Comparison of ENCODE assay signal across 7 mouse cellular contexts in the genomic region with DNA sequence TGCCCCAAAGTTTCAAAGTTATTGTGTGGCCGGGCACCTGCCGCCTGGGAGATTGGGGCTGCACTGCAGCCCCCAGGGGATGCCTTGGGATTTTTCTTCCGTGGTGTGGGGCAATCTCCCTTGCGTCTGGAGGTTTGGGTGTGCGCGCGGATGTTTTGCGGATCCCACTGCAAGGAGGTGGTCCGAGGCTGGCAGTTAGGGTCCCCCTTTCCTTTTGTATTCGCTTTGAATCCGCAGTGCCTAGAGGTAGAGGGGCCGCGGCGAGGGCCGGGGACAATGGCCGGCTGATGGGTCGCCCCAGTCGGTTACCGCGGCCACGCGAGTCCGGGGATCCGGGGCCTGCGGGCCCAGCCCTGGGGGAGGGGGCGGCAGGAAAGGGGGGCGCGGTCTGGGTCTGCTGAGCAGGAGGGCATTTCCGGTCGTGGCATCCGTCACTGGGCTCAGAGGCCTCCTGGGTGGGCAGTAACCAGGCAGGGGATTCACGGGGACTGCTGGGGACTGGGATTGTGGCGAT. TPM values are rescaled to one million over a fixed set of nuclear protein-coding genes. Genes with fewer than 3 reads are reported as not detected.
A peak's percentile ranks its signal among the peaks of the same experiment; 100 is the strongest.
DNase-seq lines count a peak whose midpoint lies in the region; ATAC-seq lines count a peak whose summit lies in the region.

No protein-coding gene starts in this region.

- peak; percentile 52 for DNase-seq in gastrocnemius, postnatal 25 days
- peak; percentile 85 for DNase-seq in intestine, embryonic 14.5 days (ENCODE audit: low spot score)
- DNase-seq in spleen, postnatal 36 days (ENCODE audit: low spot score in 2 of 2), result peak; percentile 42 to 43

- peak overlapping the region; percentile 84 for H3K4me2 ChIP-seq in intestine, embryonic 14.5 days (ENCODE audit: low read length)
- peak overlapping the region; percentile 85 for H3K4me2 ChIP-seq in limb, embryonic 12.5 days
- peak overlapping the region; percentile 80 for H3K4me2 ChIP-seq in midbrain, embryonic 12.5 days (replicated peaks)

- H3K27me3 ChIP-seq in intestine, embryonic 14.5 days (replicated peaks; ENCODE audit: control insufficient read depth, insufficient read depth, low read length), result no peaks in the 10 kb centered on the region
- no peaks in the 10 kb centered on the region for H3K27me3 ChIP-seq in limb, embryonic 12.5 days
- H3K27me3 ChIP-seq in midbrain, embryonic 12.5 days, result no peaks in the 10 kb centered on the region

- WGBS in intestine, embryonic 14.5 days, result under 1% methylated on average over 33 of the region's 33 CpGs
- under 1% methylated on average over 33 of the region's 33 CpGs for WGBS in limb, embryonic 12.5 days
- WGBS in midbrain, embryonic 12.5 days, result under 1% methylated on average over 32 of the region's 33 CpGs

- peaks cover 5% of the 10 kb centered on the region; the same call in 1 of the 2 replicates for H3K4me1 ChIP-seq in intestine, embryonic 14.5 days (replicated peaks; ENCODE audit: control insufficient read depth, insufficient read depth, low read length)
- peaks cover 16% of the 10 kb centered on the region for H3K4me1 ChIP-seq in limb, embryonic 12.5 days (replicated peaks)
- peaks cover 16% of the 10 kb centered on the region for H3K4me1 ChIP-seq in midbrain, embryonic 12.5 days

- peak; percentile 78 for ATAC-seq in activated CD4-positive, CD25-positive, alpha-beta regulatory T cell, adult 4 months
- ATAC-seq in common myeloid progenitor, adult 5-6 weeks (replicated peaks; ENCODE audit: low read depth, poor library complexity, severe bottlenecking), result peak; percentile 68
- peak; percentile 63 for ATAC-seq in intestine, embryonic 14.5 days (replicated peaks; ENCODE audit: low FRiP score, low TSS enrichment, low read depth)
- peak; percentile 64; the same call in 1 of the 2 replicates for ATAC-seq in limb, embryonic 12.5 days (ENCODE audit: insufficient number of reproducible peaks, insufficient read depth, low FRiP score, low TSS enrichment, low read depth)
- ATAC-seq in midbrain, embryonic 12.5 days (ENCODE audit: low FRiP score, low read depth), result peak; percentile 86

- H3K36me3 ChIP-seq in intestine, embryonic 14.5 days (ENCODE audit: control insufficient read depth, insufficient read depth, low read length), result no peaks in the 10 kb centered on the region
- H3K36me3 ChIP-seq in limb, embryonic 12.5 days, result no peaks in the 10 kb centered on the region
- H3K36me3 ChIP-seq in midbrain, embryonic 12.5 days, result no peaks in the 10 kb centered on the region

- peak overlapping the region; percentile 81 for H3K27ac ChIP-seq in intestine, embryonic 14.5 days (ENCODE audit: low read depth)
- peak overlapping the region; percentile 94 for H3K27ac ChIP-seq in limb, embryonic 12.5 days
- H3K27ac ChIP-seq in midbrain, embryonic 12.5 days (replicated peaks), result peak overlapping the region; percentile 93

- H3K9me3 ChIP-seq in intestine, embryonic 14.5 days (ENCODE audit: control insufficient read depth, low read length), result no peaks in the 10 kb centered on the region
- no peaks in the 10 kb centered on the region for H3K9me3 ChIP-seq in limb, embryonic 12.5 days
- H3K9me3 ChIP-seq in midbrain, embryonic 12.5 days, result no peaks in the 10 kb centered on the region

- H3K9ac ChIP-seq in intestine, embryonic 14.5 days (ENCODE audit: low read length), result peak overlapping the region; percentile 90
- peak overlapping the region; percentile 96 for H3K9ac ChIP-seq in limb, embryonic 12.5 days (replicated peaks)
- peak overlapping the region; percentile 91 for H3K9ac ChIP-seq in midbrain, embryonic 12.5 days (replicated peaks)

- H3K4me3 ChIP-seq in intestine, embryonic 14.5 days (ENCODE audit: low read depth, low read length), result peak overlapping the region; percentile 90
- H3K4me3 ChIP-seq in limb, embryonic 12.5 days (replicated peaks), result peak overlapping the region; percentile 94
- peak overlapping the region; percentile 87 for H3K4me3 ChIP-seq in midbrain, embryonic 12.5 days

RNA-seq across cellular contexts. Expression of gene Rangap1, which starts 0.3 kb away (rescaled TPM):
- polyA plus RNA-seq in activated CD4-positive, CD25-positive, alpha-beta regulatory T cell, adult 4 months (2017; shearing (Covaris generic)), result 10 to 100 TPM; 39.7 to 56.1 TPM
- total RNA-seq in common myeloid progenitor, adult 5-6 weeks (2017), result 113 and 121 TPM in 2 replicates
- total RNA-seq in gastrocnemius, postnatal 25 days (2021), result 10 to 100 TPM; 18.7 to 23.1 TPM
- 106 and 113 TPM in 2 replicates for polyA plus RNA-seq in intestine, embryonic 14.5 days (2014; fragmentation: Nextera tagmentation; extraction: Ambion mirVana)
- 121 and 125 TPM in 2 replicates for polyA plus RNA-seq in limb, embryonic 12.5 days (2016; fragmentation: Nextera tagmentation; extraction: Ambion mirVana)
- 161 and 165 TPM in 2 replicates for polyA plus RNA-seq in midbrain, embryonic 12.5 days (2016; fragmentation: Nextera tagmentation; extraction: Ambion mirVana)

RNA-seq across cellular contexts. Expression of gene Zc3h7b, which starts 0.8 kb away (rescaled TPM):
- 1 to 10 TPM; 5.2 to 7.1 TPM for polyA plus RNA-seq in activated CD4-positive, CD25-positive, alpha-beta regulatory T cell, adult 4 months (2017; shearing (Covaris generic))
- total RNA-seq in common myeloid progenitor, adult 5-6 weeks (2017), result 27.9 and 31.5 TPM in 2 replicates
- total RNA-seq in gastrocnemius, postnatal 25 days (2021), result 10 to 100 TPM; 29.1 to 29.5 TPM
- polyA plus RNA-seq in intestine, embryonic 14.5 days (2014; fragmentation: Nextera tagmentation; extraction: Ambion mirVana), result 30.9 and 31.2 TPM in 2 replicates
- polyA plus RNA-seq in limb, embryonic 12.5 days (2016; fragmentation: Nextera tagmentation; extraction: Ambion mirVana), result 42.0 and 46.4 TPM in 2 replicates
- 49.6 and 50.4 TPM in 2 replicates for polyA plus RNA-seq in midbrain, embryonic 12.5 days (2016; fragmentation: Nextera tagmentation; extraction: Ambion mirVana)

RNA-seq across cellular contexts. Expression of gene Chadl, which starts 48.6 kb away (rescaled TPM):
- under 1 TPM; 0.46 to 0.78 TPM for polyA plus RNA-seq in activated CD4-positive, CD25-positive, alpha-beta regulatory T cell, adult 4 months (2017; shearing (Covaris generic))
- total RNA-seq in common myeloid progenitor, adult 5-6 weeks (2017), result not detected in 2 replicates
- total RNA-seq in gastrocnemius, postnatal 25 days (2021), result 1 to 10 TPM in 1 of 2 experiments, under 1 TPM in 1; 0.70 to 1.2 TPM
- polyA plus RNA-seq in intestine, embryonic 14.5 days (2014; fragmentation: Nextera tagmentation; extraction: Ambion mirVana), result 4.7 and 5.1 TPM in 2 replicates
- 10.4 and 11.1 TPM in 2 replicates for polyA plus RNA-seq in limb, embryonic 12.5 days (2016; fragmentation: Nextera tagmentation; extraction: Ambion mirVana)
- polyA plus RNA-seq in midbrain, embryonic 12.5 days (2016; fragmentation: Nextera tagmentation; extraction: Ambion mirVana), result 3.4 and 5.6 TPM in 2 replicates

RNA-seq across cellular contexts. Expression of gene Tef, which starts 56.6 kb away (rescaled TPM):
- polyA plus RNA-seq in activated CD4-positive, CD25-positive, alpha-beta regulatory T cell, adult 4 months (2017; shearing (Covaris generic)), result 1 to 10 TPM; 5.2 to 7.3 TPM
- total RNA-seq in common myeloid progenitor, adult 5-6 weeks (2017), result 11.3 and 20.6 TPM in 2 replicates
- total RNA-seq in gastrocnemius, postnatal 25 days (2021), result 100 to 1,000 TPM; 113 to 168 TPM
- polyA plus RNA-seq in intestine, embryonic 14.5 days (2014; fragmentation: Nextera tagmentation; extraction: Ambion mirVana), result 17.7 and 21.0 TPM in 2 replicates
- 26.1 and 27.2 TPM in 2 replicates for polyA plus RNA-seq in limb, embryonic 12.5 days (2016; fragmentation: Nextera tagmentation; extraction: Ambion mirVana)
- 30.5 and 32.4 TPM in 2 replicates for polyA plus RNA-seq in midbrain, embryonic 12.5 days (2016; fragmentation: Nextera tagmentation; extraction: Ambion mirVana)

Comparison
In these comparisons a context has a peak if more than half of its experiments do, and no peak if none do; other contexts are left out.
1. Peak in every context shown above with its lines: DNase-seq, ATAC-seq, H3K4me3 ChIP-seq and H3K27ac ChIP-seq.